Mouse (Mus musculus) cortical plate, adult 2 months (tissue): ENCODE data around the gene Dusp18.

ENCODE experiments used
- CTCF ChIP-seq: fragments of 200-500 bp; IDR thresholded peaks from 2 replicates; pipeline ENCODE4 v1.5.1; 2011; ENCODE audit warnings: mild to moderate bottlenecking, control low read depth, low read length; ENCODE audit not compliant: insufficient read depth; ENCODE audit errors: extremely low read depth
- POLR2A ChIP-seq: fragments of 200-500 bp; IDR thresholded peaks from 2 replicates; pipeline ENCODE4 v1.6.1; 2011; ENCODE audit warnings: mild to moderate bottlenecking, low read length, control low read depth; ENCODE audit not compliant: insufficient read depth; ENCODE audit errors: extremely low read depth

DNA sequence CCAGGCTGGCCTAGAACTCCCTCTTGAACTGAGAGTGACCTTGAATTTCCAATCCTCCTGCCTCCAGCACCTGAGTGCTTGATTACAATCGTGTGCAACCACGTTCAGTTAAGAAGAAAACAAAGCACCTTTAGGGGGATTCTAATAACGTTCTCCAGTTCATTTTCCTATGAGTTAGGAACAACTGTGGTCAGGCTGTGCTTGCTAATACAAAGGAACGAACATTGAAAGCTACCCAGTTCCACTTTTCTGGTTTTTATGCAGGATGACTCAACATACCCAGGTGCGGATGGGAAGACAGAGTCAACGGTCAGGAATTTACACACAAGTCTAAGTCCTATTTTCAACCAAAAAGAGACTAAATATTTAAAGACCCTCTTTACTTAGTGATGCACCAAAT lies 1.1 kb upstream of the Dusp18 start:
- TF ChIP-seq CTCF (no peak), POLR2A (no peak)
